Mouse (Mus musculus): Measurements from ENCODE around the gene Slc27a5.

Slc27a5 gene

GRCm38 (mm10) chr7:12998053-12998452 lies at the start of gene Slc27a5:
Slc27a5 (minus strand) TSS chr7:12998192.
- DNase-seq (ENCODE audit: extremely low read depth, low read depth, low spot score), result no peak

GRCm38 (mm10) chr7:13046084-13046483 lies 48.1 kb upstream of the Slc27a5 start:
- no peak for DNase-seq (ENCODE audit: extremely low read depth, low read depth, low spot score)

- no peak for DNase-seq (ENCODE audit: extremely low read depth, low read depth, low spot score)
Observed at GRCm38 (mm10) chr7:13044254-13044625, 46.2 kb upstream of the Slc27a5 start.

- DNase-seq (ENCODE audit: extremely low read depth, low read depth, low spot score), result no peak
Observed at GRCm38 (mm10) chr7:13043445-13044253, 45.7 kb upstream of the Slc27a5 start.

- no peak for DNase-seq (ENCODE audit: extremely low read depth, low read depth, low spot score)
Observed at GRCm38 (mm10) chr7:13043120-13043444, 45.1 kb upstream of the Slc27a5 start.

GRCm38 (mm10) chr7:13042511-13042910 lies 44.5 kb upstream of the Slc27a5 start:
- DNase-seq (ENCODE audit: extremely low read depth, low read depth, low spot score), result no peak

GRCm38 (mm10) chr7:13041256-13041655 lies 43.3 kb upstream of the Slc27a5 start:
- DNase-seq (ENCODE audit: extremely low read depth, low read depth, low spot score), result no peak

- DNase-seq (ENCODE audit: extremely low read depth, low read depth, low spot score), result no peak
Observed at GRCm38 (mm10) chr7:13039181-13039580, 41.2 kb upstream of the Slc27a5 start.

- DNase-seq (ENCODE audit: extremely low read depth, low read depth, low spot score), result no peak
Observed at GRCm38 (mm10) chr7:13038621-13039169, 40.7 kb upstream of the Slc27a5 start.

GRCm38 (mm10) chr7:13037901-13038555 lies 40.0 kb upstream of the Slc27a5 start, which contains the start of gene Ube2m:
Ube2m (minus strand) TSS chr7:13038275.
- no peak for DNase-seq (ENCODE audit: extremely low read depth, low read depth, low spot score)

GRCm38 (mm10) chr7:13037366-13037765 lies 39.4 kb upstream of the Slc27a5 start:
- DNase-seq (ENCODE audit: extremely low read depth, low read depth, low spot score), result no peak

- no peak for DNase-seq (ENCODE audit: extremely low read depth, low read depth, low spot score)
Observed at GRCm38 (mm10) chr7:13036806-13037205, 38.8 kb upstream of the Slc27a5 start.

- DNase-seq (ENCODE audit: extremely low read depth, low read depth, low spot score), result no peak
Observed at GRCm38 (mm10) chr7:13035211-13035855, 37.3 kb upstream of the Slc27a5 start.

- DNase-seq (ENCODE audit: extremely low read depth, low read depth, low spot score), result no peak
Observed at GRCm38 (mm10) chr7:13034148-13034977, 36.4 kb upstream of the Slc27a5 start, which contains the start of gene Chmp2a. Chmp2a (minus strand) TSS chr7:13034807.

GRCm38 (mm10) chr7:13033451-13034147 lies 35.6 kb upstream of the Slc27a5 start:
- DNase-seq (ENCODE audit: extremely low read depth, low read depth, low spot score), result no peak

GRCm38 (mm10) chr7:13032541-13032940 lies 34.5 kb upstream of the Slc27a5 start:
- DNase-seq (ENCODE audit: extremely low read depth, low read depth, low spot score), result no peak

- no peak for DNase-seq (ENCODE audit: extremely low read depth, low read depth, low spot score)
Observed at GRCm38 (mm10) chr7:13031983-13032382, 34.0 kb upstream of the Slc27a5 start.

GRCm38 (mm10) chr7:13031069-13031468 lies 33.1 kb upstream of the Slc27a5 start:
- DNase-seq (ENCODE audit: extremely low read depth, low read depth, low spot score), result no peak

- DNase-seq (ENCODE audit: extremely low read depth, low read depth, low spot score), result no peak
Observed at GRCm38 (mm10) chr7:13028986-13029385, 31.0 kb upstream of the Slc27a5 start.

- no peak for DNase-seq (ENCODE audit: extremely low read depth, low read depth, low spot score)
Observed at GRCm38 (mm10) chr7:13025511-13026112, 27.6 kb upstream of the Slc27a5 start.

Measured in fat pad, adult 2 months (tissue).